Mouse (Mus musculus): ENCODE data around the gene Tlr4. TPM values are rescaled to one million over a fixed set of nuclear protein-coding genes. Genes with fewer than 3 reads are reported as not detected.

The Tlr4 gene
- polyA plus RNA-seq (2014; fragmentation: Illumina TruSeq; extraction: RNeasy Lipid Tissue Mini Kit (QIAGEN cat#74804); ENCODE audit: low read depth, low replicate concordance), result 2.2 TPM

GRCm38 (mm10) chr4:66827463-66828162 lies at the start of gene Tlr4:
Tlr4 (plus strand) TSS chr4:66827584.

All from testis, adult 10 weeks (tissue).